Mouse (Mus musculus) heart, postnatal 25 days (tissue): ENCODE results near the gene Fgfr2. TPM values are rescaled to one million over a fixed set of nuclear protein-coding genes. Genes with fewer than 3 reads are reported as not detected.

Source experiments
- DNase-seq: peaks from one replicate; pipeline ENCODE4 v3.0.0; 2022; ENCODE audit warnings: low spot score
- intact Hi-C: fragments of 180-260 bp; cut with DNase I; formaldehyde crosslinking; loops from one replicate; pipeline ENCODE4 v1.15.1; 2025
- total RNA-seq, 2 experiments: library from RNA; stranded (reverse); gene quantifications; 2 replicates each; pipeline ENCODE4 v1.2.3; 2021

Fgfr2 gene
- total RNA-seq, 2 experiments from 2014 or later = 1.7 to 1.8 TPM

GRCm38 (mm10) chr7:133015416-133016070 is 107.6 kb downstream of the Fgfr2 start:
- intact Hi-C loops = no loop called here
- DNase-seq = no peak

GRCm38 (mm10) chr7:133014631-133015030 is 108.5 kb downstream of the Fgfr2 start:
- DNase-seq = no peak
- intact Hi-C loops = no loop called here

- intact Hi-C loops = no loop called here
- no peak for DNase-seq
Observed at GRCm38 (mm10) chr7:133013923-133014322, 109.2 kb downstream of the Fgfr2 start.

GRCm38 (mm10) chr7:133012637-133013366 is 110.3 kb downstream of the Fgfr2 start:
- DNase-seq = no peak
- intact Hi-C loops = no loop called here

GRCm38 (mm10) chr7:133011611-133012010 is 111.5 kb downstream of the Fgfr2 start:
- DNase-seq = no peak
- intact Hi-C loops = no loop called here

GRCm38 (mm10) chr7:133011191-133011590 is 112.0 kb downstream of the Fgfr2 start:
- intact Hi-C loops = no loop called here
- no peak for DNase-seq

GRCm38 (mm10) chr7:133010477-133010876 is 112.7 kb downstream of the Fgfr2 start:
- no peak for DNase-seq
- intact Hi-C loops = no loop called here

GRCm38 (mm10) chr7:133009676-133010075 is 113.5 kb downstream of the Fgfr2 start:
- intact Hi-C loops = no loop called here
- DNase-seq = no peak

- intact Hi-C loops = no loop called here
- DNase-seq = no peak
Observed at GRCm38 (mm10) chr7:133008663-133009062, 114.5 kb downstream of the Fgfr2 start.

GRCm38 (mm10) chr7:133007343-133007742 is 115.8 kb downstream of the Fgfr2 start:
- no peak for DNase-seq
- intact Hi-C loops = no loop called here

- DNase-seq = no peak
Observed at GRCm38 (mm10) chr7:133005772-133006171, 117.4 kb downstream of the Fgfr2 start.

GRCm38 (mm10) chr7:133003421-133003820 is 119.7 kb downstream of the Fgfr2 start:
- peak; percentile 68 for DNase-seq
- intact Hi-C loops = loop anchor here (5.0 kb wide), 1 partner anchor 71 kb away; the partner anchor contains the start of gene Zranb1

More at GRCm38 (mm10) chr7:133005772-133006171, 117.4 kb downstream of the Fgfr2 start:
- intact Hi-C loops = no loop called here

- no peak for DNase-seq
- intact Hi-C loops = loop anchor here (5.0 kb wide), 1 partner anchor 70 kb away; the partner anchor contains the start of gene Zranb1
Observed at GRCm38 (mm10) chr7:133002271-133002670, 120.9 kb downstream of the Fgfr2 start.

- no peak for DNase-seq
- intact Hi-C loops = loop anchor here (2.0 to 5.0 kb wide), 2 partner anchors 69 to 345 kb away; partner anchors contain the start of gene Zranb1
Observed at GRCm38 (mm10) chr7:133001388-133001787, 121.8 kb downstream of the Fgfr2 start.

GRCm38 (mm10) chr7:132999061-132999460 is 124.1 kb downstream of the Fgfr2 start:
- intact Hi-C loops = loop anchor here (10.0 kb wide), 1 partner anchor 144 kb away; the partner anchor contains the start of genes Abraxas2 and Eef1akmt2
- no peak for DNase-seq

GRCm38 (mm10) chr7:132998639-132999038 is 124.5 kb downstream of the Fgfr2 start:
- no peak for DNase-seq
- intact Hi-C loops = loop anchor here (10.0 kb wide), 1 partner anchor 144 kb away; the partner anchor contains the start of genes Abraxas2 and Eef1akmt2

- intact Hi-C loops = loop anchor here (10.0 kb wide), 1 partner anchor 142 kb away; the partner anchor contains the start of genes Abraxas2 and Eef1akmt2
- no peak for DNase-seq
Observed at GRCm38 (mm10) chr7:132996391-132996790, 126.8 kb downstream of the Fgfr2 start.

- intact Hi-C loops = loop anchor here (10.0 kb wide), 1 partner anchor 140 kb away; the partner anchor contains the start of genes Abraxas2 and Eef1akmt2
- DNase-seq = no peak
Observed at GRCm38 (mm10) chr7:132994628-132995191, 128.4 kb downstream of the Fgfr2 start.

- DNase-seq = no peak
- intact Hi-C loops = loop anchor here (10.0 kb wide), 1 partner anchor 139 kb away; the partner anchor contains the start of genes Abraxas2 and Eef1akmt2
Observed at GRCm38 (mm10) chr7:132994120-132994519, 129.0 kb downstream of the Fgfr2 start.

- DNase-seq = no peak
- intact Hi-C loops = loop anchor here (10.0 kb wide), 1 partner anchor 138 kb away; the partner anchor contains the start of genes Abraxas2 and Eef1akmt2
Observed at GRCm38 (mm10) chr7:132992967-132993615, 130.1 kb downstream of the Fgfr2 start.
